Mouse (Mus musculus) forebrain, embryonic 13.5 days (tissue): Measurements from ENCODE around the gene Wnt3. TPM values are rescaled to one million over a fixed set of nuclear protein-coding genes. Genes with fewer than 3 reads are reported as not detected.
"Not testable (repeated sequence)": the region's sequence is repeated elsewhere in the genome, so short reads cannot be mapped to it uniquely, and the experiment has no call there.

Source experiments
- ATAC-seq: fragments of 200-750 bp; cut with Nextera tagmentation; 2 replicates; pipeline ENCODE4 v1.8.0; 2017
- H3K27ac ChIP-seq: fragments of 300-500 bp; sonication (generic); 2 replicates; pipeline ENCODE4 v1.5.1; 2015; ENCODE audit warnings: inconsistent platforms, mild to moderate bottlenecking, moderate library complexity
- H3K27me3 ChIP-seq: fragments of 300-500 bp; sonication (generic); 2 replicates; pipeline ENCODE4 v1.6.1; 2015; ENCODE audit warnings: mild to moderate bottlenecking, inconsistent platforms
- H3K36me3 ChIP-seq: fragments of 300-500 bp; sonication (generic); 2 replicates; pipeline ENCODE4 v1.6.1; 2015; ENCODE audit warnings: mild to moderate bottlenecking, inconsistent platforms; ENCODE audit not compliant: poor library complexity, severe bottlenecking
- H3K4me1 ChIP-seq: fragments of 300-500 bp; sonication (generic); 2 replicates; pipeline ENCODE4 v1.6.1; 2015; ENCODE audit warnings: inconsistent platforms
- H3K4me2 ChIP-seq: fragments of 300-500 bp; sonication (generic); 2 replicates; pipeline ENCODE4 v1.6.1; 2015; ENCODE audit warnings: inconsistent platforms, mild to moderate bottlenecking, moderate library complexity
- H3K4me3 ChIP-seq: fragments of 300-500 bp; sonication (generic); 2 replicates; pipeline ENCODE4 v1.5.1; 2015; ENCODE audit warnings: mild to moderate bottlenecking, inconsistent platforms
- H3K9ac ChIP-seq: fragments of 300-500 bp; sonication (generic); 2 replicates; pipeline ENCODE4 v1.6.1; 2015; ENCODE audit warnings: mild to moderate bottlenecking, inconsistent platforms
- H3K9me3 ChIP-seq: fragments of 300-500 bp; sonication (generic); replicated peaks from 2 replicates; pipeline ENCODE4 v1.6.1; 2016; ENCODE audit warnings: inconsistent platforms
- WGBS: fragments of 180-500 bp; shearing (Covaris S2); methylation state at CpG from one replicate; pipeline ENCODE4 v1.1.7; 2015; 5-methylcytosine and 5-hydroxymethylcytosine counted together
- polyA plus RNA-seq: library from polyadenylated mRNA; unstranded; fragments of >200 nt; fragmentation: Nextera tagmentation; extraction: Ambion mirVana; gene quantifications from 2 replicates; pipeline ENCODE4 v1.2.1, GENCODE M21; 2015

Wnt3 gene
- polyA plus RNA-seq, 1 experiment from 2014 or later = 6.5 TPM

GRCm38 (mm10) chr11:103758054-103758453 is 15.9 kb upstream of the Wnt3 start:
- Histone ChIP-seq H3K36me3 (no peaks in the 10 kb centered on the region), H3K9ac (no peak overlapping the region), H3K27me3 (peaks cover 57% of the 10 kb centered on the region), H3K4me3 (no peak overlapping the region), H3K9me3 (no peaks in the 10 kb centered on the region), H3K27ac (no peak overlapping the region), H3K4me2 (no peak overlapping the region), H3K4me1 (no peaks in the 10 kb centered on the region)
- 48% methylated on average over 11 of the region's 11 CpGs for WGBS
- no peak for ATAC-seq

DNA sequence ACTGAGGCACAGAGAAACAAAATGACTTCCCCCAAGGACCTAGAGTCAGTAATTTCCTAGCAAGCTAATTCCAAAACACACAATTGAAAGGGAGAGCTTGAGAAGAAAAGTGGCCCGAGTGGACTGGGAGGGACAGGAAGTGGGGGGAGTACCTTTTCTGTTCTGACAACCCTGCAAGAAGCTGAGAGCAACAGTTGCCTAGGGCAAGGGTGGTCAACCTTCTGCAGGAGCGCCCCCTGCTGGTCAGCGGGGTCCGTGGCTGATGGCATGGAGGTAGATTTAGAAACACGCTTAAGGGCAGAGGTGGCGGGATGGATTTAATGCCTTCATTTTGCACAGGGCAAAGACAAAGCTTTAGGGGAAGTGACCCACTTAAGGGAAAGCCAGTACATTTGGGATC is 15.2 kb upstream of the Wnt3 start:
- H3K36me3 ChIP-seq = no peaks in the 10 kb centered on the region
- H3K4me3 ChIP-seq = no peak overlapping the region
- no peak overlapping the region for H3K9ac ChIP-seq
- ATAC-seq = no peak
- no peak overlapping the region for H3K27ac ChIP-seq
- no peaks in the 10 kb centered on the region for H3K4me1 ChIP-seq
- 3% methylated on average over 6 of the region's 6 CpGs for WGBS
- no peaks in the 10 kb centered on the region for H3K9me3 ChIP-seq
- H3K4me2 ChIP-seq = no peak overlapping the region
- H3K27me3 ChIP-seq = peaks cover 57% of the 10 kb centered on the region

- WGBS = 51% methylated on average over 7 of the region's 7 CpGs
Measured at GRCm38 (mm10) chr11:103760101-103760500, 13.8 kb upstream of the Wnt3 start.

GRCm38 (mm10) chr11:103760891-103761290 is 13.1 kb upstream of the Wnt3 start:
- not testable (repeated sequence) for H3K4me2 ChIP-seq, H3K4me3 ChIP-seq, ATAC-seq, H3K9ac ChIP-seq, H3K27ac ChIP-seq, H3K9me3 ChIP-seq, H3K36me3 ChIP-seq
- 91% methylated on average over 5 of the region's 5 CpGs for WGBS
- Histone ChIP-seq H3K4me1 (peaks cover 14% of the 10 kb centered on the region), H3K27me3 (peaks cover 59% of the 10 kb centered on the region)

More at GRCm38 (mm10) chr11:103760101-103760500, 13.8 kb upstream of the Wnt3 start:
- Histone ChIP-seq H3K9me3 (no peaks in the 10 kb centered on the region), H3K4me3 (no peak overlapping the region), H3K36me3 (no peaks in the 10 kb centered on the region), H3K27ac (no peak overlapping the region), H3K4me2 (no peak overlapping the region), H3K9ac (no peak overlapping the region), H3K4me1 (peaks cover 6% of the 10 kb centered on the region), H3K27me3 (peaks cover 59% of the 10 kb centered on the region)
- no peak for ATAC-seq

DNA sequence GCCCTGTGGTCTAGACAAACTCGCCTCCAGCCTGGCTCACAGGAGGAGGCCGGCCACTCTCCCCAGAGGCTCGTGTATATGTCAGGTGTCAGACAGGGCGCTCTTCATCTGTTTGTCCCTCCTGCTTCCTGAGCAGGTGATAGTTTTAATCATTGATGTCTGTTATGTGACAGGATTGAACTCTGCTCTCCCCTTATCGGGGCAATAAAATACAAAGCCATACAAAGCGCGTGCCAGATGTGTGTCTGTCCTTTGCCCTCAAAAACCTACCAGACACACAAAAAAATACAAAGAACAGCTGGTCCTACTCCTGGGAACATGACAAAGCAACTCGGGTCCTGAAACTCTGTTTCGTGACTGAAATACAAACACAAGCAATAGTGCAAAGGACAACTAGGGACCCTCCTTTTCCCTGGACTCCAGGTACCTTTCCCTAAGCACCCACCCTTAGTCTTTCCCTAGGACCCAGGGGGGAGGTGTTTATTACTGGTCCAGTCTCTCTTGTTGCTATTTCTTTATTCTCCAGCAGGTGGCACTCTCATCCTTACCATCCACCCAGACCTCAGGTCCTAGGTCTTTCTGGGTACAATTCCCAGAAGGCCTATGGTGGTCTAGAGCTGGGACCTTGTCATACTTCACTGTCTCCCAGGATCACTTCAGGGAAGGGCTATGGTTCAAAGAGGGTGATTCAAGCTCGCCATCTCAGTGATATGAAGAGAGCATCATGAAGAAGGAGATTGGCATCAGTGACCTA is 10.4 kb upstream of the Wnt3 start:
- H3K4me3 ChIP-seq = no peak overlapping the region
- H3K9ac ChIP-seq = no peak overlapping the region
- no peak overlapping the region; the same call in 1 of the 2 replicates for H3K27ac ChIP-seq
- no peak overlapping the region for H3K4me2 ChIP-seq
- peaks cover 79% of the 10 kb centered on the region for H3K27me3 ChIP-seq
- 35% methylated on average over 10 of the region's 10 CpGs for WGBS
- no peaks in the 10 kb centered on the region for H3K9me3 ChIP-seq
- peak; percentile 51; the same call in 1 of the 2 replicates for ATAC-seq
- peaks cover 16% of the 10 kb centered on the region for H3K4me1 ChIP-seq
- H3K36me3 ChIP-seq = no peaks in the 10 kb centered on the region

DNA sequence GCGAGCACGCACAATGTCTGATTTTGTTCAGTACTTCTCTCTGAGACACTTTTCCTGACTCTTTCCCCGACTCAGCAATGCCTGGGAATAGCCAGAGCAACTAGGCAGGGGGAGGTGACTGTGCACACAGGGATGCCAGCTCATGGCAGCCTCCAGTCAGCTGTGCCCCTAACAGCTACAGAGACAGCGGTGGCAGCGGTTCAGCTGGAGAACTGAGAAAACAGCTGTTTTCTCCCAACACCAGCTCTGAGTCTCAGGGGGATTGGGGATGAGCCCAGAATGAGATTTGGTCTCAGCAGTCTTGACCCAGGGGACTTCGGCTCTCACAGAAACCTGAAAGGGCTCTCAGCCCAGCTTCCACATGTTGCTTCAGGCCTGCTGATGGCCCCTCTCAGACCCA is 9.3 kb upstream of the Wnt3 start:
- Histone ChIP-seq H3K4me1 (peaks cover 16% of the 10 kb centered on the region), H3K4me2 (no peak overlapping the region), H3K27ac (no peak overlapping the region; the same call in 1 of the 2 replicates), H3K9me3 (no peaks in the 10 kb centered on the region), H3K4me3 (no peak overlapping the region), H3K27me3 (peaks cover 79% of the 10 kb centered on the region), H3K9ac (no peak overlapping the region), H3K36me3 (no peaks in the 10 kb centered on the region)
- WGBS = 32% methylated on average over 6 of the region's 6 CpGs
- no peak for ATAC-seq

GRCm38 (mm10) chr11:103765556-103766011 is 8.4 kb upstream of the Wnt3 start:
- Histone ChIP-seq H3K4me3 (no peak overlapping the region), H3K27ac (no peak overlapping the region), H3K4me1 (peaks cover 16% of the 10 kb centered on the region), H3K9ac (no peak overlapping the region), H3K36me3 (no peaks in the 10 kb centered on the region), H3K27me3 (peaks cover 80% of the 10 kb centered on the region), H3K9me3 (no peaks in the 10 kb centered on the region), H3K4me2 (no peak overlapping the region)
- WGBS = 1% methylated on average over 6 of the region's 6 CpGs
- peak; percentile 57; the same call in 1 of the 2 replicates for ATAC-seq

DNA sequence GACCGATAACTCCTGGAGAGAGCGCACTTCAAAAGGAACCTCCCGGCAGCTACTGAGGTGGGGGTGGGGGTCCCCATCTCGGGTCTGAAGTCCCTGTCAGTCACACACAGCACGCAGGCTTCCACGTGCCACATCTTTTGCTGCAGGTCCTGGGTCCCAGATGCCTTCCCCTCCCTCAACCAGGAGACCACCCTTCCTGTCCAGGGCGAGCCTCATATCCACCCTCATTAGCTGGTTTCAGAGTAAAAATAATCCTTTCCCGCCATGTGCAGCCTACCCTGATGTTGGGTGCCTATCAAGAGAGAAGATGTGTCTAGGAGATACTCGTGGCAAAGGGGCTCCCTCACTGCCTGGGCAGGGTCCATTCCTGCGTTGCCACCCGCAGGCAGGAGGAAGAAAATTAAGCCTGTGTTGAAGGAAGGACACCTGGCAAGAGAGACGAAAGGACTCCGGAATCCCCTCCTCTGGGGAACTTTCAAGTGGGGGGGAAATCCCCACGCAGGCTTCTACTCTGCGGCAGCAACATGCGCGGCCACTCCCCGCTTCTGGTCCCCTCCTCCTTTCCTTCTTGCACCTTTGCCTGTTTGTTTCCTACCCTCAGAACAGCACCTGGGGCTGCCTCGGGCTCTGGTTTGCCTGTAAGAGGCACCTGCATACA is 2.7 kb upstream of the Wnt3 start:
- H3K27me3 ChIP-seq = peaks cover 100% of the 10 kb centered on the region
- 0 out of 2 replicates have a peak overlapping the region, but pooled peaks have one; percentile 16 for H3K9ac ChIP-seq
- H3K27ac ChIP-seq = no peak overlapping the region
- WGBS = 2% methylated on average over 19 of the region's 19 CpGs
- H3K36me3 ChIP-seq = no peaks in the 10 kb centered on the region
- H3K4me2 ChIP-seq = peak overlapping the region; percentile 16; the same call in 1 of the 2 replicates
- H3K4me1 ChIP-seq = peaks cover 36% of the 10 kb centered on the region
- no peak for ATAC-seq
- H3K9me3 ChIP-seq = no peaks in the 10 kb centered on the region
- peak overlapping the region; percentile 6; the same call in 1 of the 2 replicates for H3K4me3 ChIP-seq

GRCm38 (mm10) chr11:103772505-103773386 is 1.2 kb upstream of the Wnt3 start:
- ATAC-seq = no peak
- Histone ChIP-seq H3K27ac (no peak overlapping the region), H3K36me3 (no peaks in the 10 kb centered on the region), H3K4me3 (peak overlapping the region; percentile 42), H3K9me3 (no peaks in the 10 kb centered on the region), H3K27me3 (peaks cover 100% of the 10 kb centered on the region), H3K4me1 (peaks cover 36% of the 10 kb centered on the region), H3K9ac (no peak overlapping the region; the same call in 1 of the 2 replicates), H3K4me2 (peak overlapping the region; percentile 66)
- under 1% methylated on average over 23 of the region's 23 CpGs for WGBS

GRCm38 (mm10) chr11:103774228-103774530 is 229 bp downstream of the Wnt3 start:
- peak overlapping the region; percentile 66 for H3K4me2 ChIP-seq
- no peaks in the 10 kb centered on the region for H3K9me3 ChIP-seq
- no peak overlapping the region for H3K27ac ChIP-seq
- no peak for ATAC-seq
- peak overlapping the region; percentile 42 for H3K4me3 ChIP-seq
- peak overlapping the region; percentile 43; the same call in 1 of the 2 replicates for H3K9ac ChIP-seq
- H3K36me3 ChIP-seq = no peaks in the 10 kb centered on the region
- H3K27me3 ChIP-seq = peaks cover 88% of the 10 kb centered on the region
- peaks cover 36% of the 10 kb centered on the region for H3K4me1 ChIP-seq
- WGBS = 1% methylated on average over 19 of the region's 19 CpGs

GRCm38 (mm10) chr11:103780152-103780551 is 6.2 kb downstream of the Wnt3 start:
- no peak for ATAC-seq
- Histone ChIP-seq H3K9me3 (no peaks in the 10 kb centered on the region), H3K9ac (no peak overlapping the region), H3K4me3 (no peak overlapping the region), H3K27ac (no peak overlapping the region), H3K36me3 (no peaks in the 10 kb centered on the region), H3K4me1 (no peaks in the 10 kb centered on the region), H3K27me3 (peaks cover 39% of the 10 kb centered on the region), H3K4me2 (no peak overlapping the region)
- WGBS = 68% methylated on average over 9 of the region's 9 CpGs

GRCm38 (mm10) chr11:103789951-103790350 is 16.0 kb downstream of the Wnt3 start:
- H3K9ac ChIP-seq = no peak overlapping the region
- 70% methylated on average over 5 of the region's 5 CpGs for WGBS

More at GRCm38 (mm10) chr11:103789951-103790350, 16.0 kb downstream of the Wnt3 start:
- no peak for ATAC-seq
- Histone ChIP-seq H3K4me3 (no peak overlapping the region), H3K4me2 (no peak overlapping the region), H3K27ac (no peak overlapping the region), H3K36me3 (no peaks in the 10 kb centered on the region), H3K27me3 (peaks cover 27% of the 10 kb centered on the region), H3K9me3 (no peaks in the 10 kb centered on the region), H3K4me1 (no peaks in the 10 kb centered on the region)
